Mouse (Mus musculus) right cerebral cortex, postnatal 36 days (tissue): ENCODE measurements around the gene Csk.

Experiments
- DNase-seq, 2 experiments: peaks; one replicate each; pipeline ENCODE4 v3.0.0; 2022; ENCODE audit warnings: low spot score in 2 of 2, mixed read lengths in 1 of 2

The Csk gene

GRCm38 (mm10) chr9:57657843-57658242 lies 4.4 kb upstream of the Csk start:
- DNase-seq, result no peak

GRCm38 (mm10) chr9:57656631-57657350 lies 3.4 kb upstream of the Csk start:
- no peak for DNase-seq

GRCm38 (mm10) chr9:57655749-57656148 lies 2.3 kb upstream of the Csk start:
- DNase-seq, result peak; percentile 81

- DNase-seq, result no peak
These were observed 1.5 kb upstream of the Csk start for GRCm38 (mm10) chr9:57654966-57655365.

GRCm38 (mm10) chr9:57652855-57653254 lies 576 bp downstream of the Csk start:
- DNase-seq, result no peak

- DNase-seq, result no peak
These were observed 1.1 kb downstream of the Csk start for GRCm38 (mm10) chr9:57652351-57652750.

GRCm38 (mm10) chr9:57650786-57651311 lies 2.6 kb downstream of the Csk start:
- no peak for DNase-seq

GRCm38 (mm10) chr9:57650130-57650785 lies 3.2 kb downstream of the Csk start:
- DNase-seq, result no peak

- DNase-seq, result no peak
These were observed 5.9 kb downstream of the Csk start for GRCm38 (mm10) chr9:57647286-57648108.

GRCm38 (mm10) chr9:57646551-57647103 lies 6.8 kb downstream of the Csk start:
- DNase-seq, result no peak

GRCm38 (mm10) chr9:57644944-57645893 lies 8.2 kb downstream of the Csk start:
- peak; percentile 77 to 81 for DNase-seq

- no peak for DNase-seq
These were observed 8.9 kb downstream of the Csk start for GRCm38 (mm10) chr9:57644442-57644943.

- DNase-seq, result no peak
These were observed 9.6 kb downstream of the Csk start for GRCm38 (mm10) chr9:57643856-57644180.

GRCm38 (mm10) chr9:57643169-57643855 lies 10.1 kb downstream of the Csk start:
- no peak for DNase-seq

- no peak for DNase-seq
These were observed 11.5 kb downstream of the Csk start for GRCm38 (mm10) chr9:57641775-57642550.

GRCm38 (mm10) chr9:57641022-57641421 lies 12.4 kb downstream of the Csk start:
- no peak for DNase-seq

GRCm38 (mm10) chr9:57640384-57640783 lies 13.0 kb downstream of the Csk start:
- no peak for DNase-seq

- no peak for DNase-seq
These were observed 13.6 kb downstream of the Csk start for GRCm38 (mm10) chr9:57639661-57640328.
